Mouse (Mus musculus) left cerebral cortex, adult 18-20 months (tissue): ENCODE data around the gene Defb18. TPM values are rescaled to one million over a fixed set of nuclear protein-coding genes. Genes with fewer than 3 reads are reported as not detected.
"Not testable (repeated sequence)": the region's sequence is repeated elsewhere in the genome, so short reads cannot be mapped to it uniquely, and the experiment has no call there.

Source experiments
- DNase-seq, 2 experiments: peaks; one replicate each; pipeline ENCODE4 v3.0.0; 2021 to 2022; ENCODE audit warnings: low spot score in 2 of 2, mixed read lengths in 1 of 2
- long read RNA-seq, 2 experiments: library from polyadenylated mRNA; stranded (forward); transcript quantifications; one replicate each; pipeline ENCODE4 v2.0.0; 2021
- total RNA-seq, 2 experiments: library from RNA; stranded (reverse); gene quantifications; 2 replicates each; pipeline ENCODE4 v1.2.3; 2021

Defb18 gene
- not detected for total RNA-seq
- long read RNA-seq, experiment 1: 0 reads
- long read RNA-seq, experiment 2: 0 reads

GRCm38 (mm10) chr1:18237343-18237742 lies at the start of gene Defb18:
Gene Defb18, minus strand, starts transcription at chr1:18237443.
- no peak for DNase-seq

GRCm38 (mm10) chr1:18271095-18271494 lies 33.9 kb upstream of the Defb18 start:
- DNase-seq: no peak

- no peak for DNase-seq
Measured at GRCm38 (mm10) chr1:18268845-18269244, 31.6 kb upstream of the Defb18 start.

GRCm38 (mm10) chr1:18265038-18265437 lies 27.8 kb upstream of the Defb18 start, which contains the start of gene Defb41:
Gene Defb41, minus strand, starts transcription at chr1:18265138.
- no peak for DNase-seq

GRCm38 (mm10) chr1:18245801-18246580 lies 8.7 kb upstream of the Defb18 start:
- DNase-seq: not testable (repeated sequence)

- no peak for DNase-seq
Measured at GRCm38 (mm10) chr1:18223385-18223945, 13.8 kb downstream of the Defb18 start.

- DNase-seq: no peak
Measured at GRCm38 (mm10) chr1:18191719-18192118, 45.5 kb downstream of the Defb18 start.

GRCm38 (mm10) chr1:18190714-18191712 lies 46.2 kb downstream of the Defb18 start:
- DNase-seq: no peak

Other genes starting within 250 kb of the Defb18 start
- gene Crisp4, start 91.5 kb downstream of the Defb18 start, total RNA-seq: not detected
- not detected for gene Defb41, start 27.7 kb upstream of the Defb18 start, total RNA-seq